Mouse (Mus musculus) liver, postnatal 0 days (tissue): ENCODE measurements around the gene Acpp.

ENCODE experiments used
- CTCF ChIP-seq: sonication (generic); IDR thresholded peaks from 2 replicates; pipeline ENCODE4 v1.5.1; 2016; ENCODE audit warnings: antibody characterized with exemption, low read depth
- EP300 ChIP-seq: IDR thresholded peaks from 2 replicates; pipeline ENCODE4 v1.6.1; 2016; ENCODE audit warnings: antibody characterized with exemption, low read depth, mild to moderate bottlenecking

GRCm38 (mm10) chr9:104321519-104321918 lies 16.0 kb downstream of the Acpp start:
- TF ChIP-seq CTCF, result no peak
- TF ChIP-seq EP300, result no peak
